Mouse (Mus musculus) stomach, postnatal 0 days (tissue): ENCODE data around the gene Vrk1.

Source experiments
- CTCF ChIP-seq: IDR thresholded peaks from 2 replicates; pipeline ENCODE4 v1.5.1; 2016; ENCODE audit warnings: antibody characterized with exemption, low read depth, mild to moderate bottlenecking, moderate library complexity
- EP300 ChIP-seq: optimal IDR thresholded peaks from 2 replicates; pipeline ENCODE3; 2016; ENCODE audit warnings: antibody characterized with exemption

DNA sequence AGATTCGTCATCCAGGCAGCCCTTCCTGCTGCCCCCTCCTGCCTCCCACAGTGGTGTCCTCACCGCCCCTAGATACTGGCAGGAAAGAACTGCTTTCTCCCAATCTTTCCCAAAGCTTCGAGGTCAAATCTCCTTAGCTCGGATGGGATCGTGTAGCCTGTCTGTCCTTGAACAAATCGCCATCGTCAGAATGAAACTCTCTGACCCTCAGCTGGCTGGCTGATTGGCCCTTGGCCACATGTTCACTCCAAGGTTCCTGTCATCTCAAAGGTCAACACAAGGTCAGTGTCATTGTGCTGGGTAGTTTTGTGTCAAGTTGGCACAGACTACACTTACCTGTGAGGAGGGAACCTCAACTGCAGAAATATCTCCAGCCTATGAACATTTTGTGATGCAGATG is 16.7 kb upstream of the Vrk1 start:
- TF ChIP-seq CTCF (no peak), EP300 (no peak)
